Mouse (Mus musculus): ENCODE results near the gene Lias. TPM values are rescaled to one million over a fixed set of nuclear protein-coding genes. Genes with fewer than 3 reads are reported as not detected.

Gene Lias
- total RNA-seq, 2 experiments from 2014 or later: 32.4 to 34.3 TPM

Other genes with a start within 250 kb of the Lias start
- gene Wdr19, start 191.8 kb upstream of the Lias start, total RNA-seq (2021): 10 to 100 TPM; 17.1 to 18.9 TPM
- gene Rfc1, start 55.8 kb upstream of the Lias start, total RNA-seq (2021): 10 to 100 TPM; 24.5 to 32.0 TPM
- under 1 TPM; 0.40 to 0.42 TPM for gene Klb, start 43.2 kb upstream of the Lias start, total RNA-seq (2021)
- 100 to 1,000 TPM; 812 to 869 TPM for gene Rpl9, start 53 bp upstream of the Lias start, total RNA-seq (2021)
- gene Ugdh, start 44.5 kb downstream of the Lias start, total RNA-seq (2021): 10 to 100 TPM; 28.9 to 30.8 TPM
- gene Gm43552, start 101.3 kb downstream of the Lias start, total RNA-seq (2021): 1 to 10 TPM; 2.0 to 3.0 TPM
- gene Smim14, start 145.7 kb downstream of the Lias start, total RNA-seq (2021): 100 to 1,000 TPM; 158 to 178 TPM
- gene Ube2k, start 145.7 kb downstream of the Lias start, total RNA-seq (2021): 100 to 1,000 TPM; 117 to 123 TPM

Data from left cerebral cortex, adult 18-20 months (tissue).